Mouse (Mus musculus): ENCODE data around the gene Tecpr2.

DNA sequence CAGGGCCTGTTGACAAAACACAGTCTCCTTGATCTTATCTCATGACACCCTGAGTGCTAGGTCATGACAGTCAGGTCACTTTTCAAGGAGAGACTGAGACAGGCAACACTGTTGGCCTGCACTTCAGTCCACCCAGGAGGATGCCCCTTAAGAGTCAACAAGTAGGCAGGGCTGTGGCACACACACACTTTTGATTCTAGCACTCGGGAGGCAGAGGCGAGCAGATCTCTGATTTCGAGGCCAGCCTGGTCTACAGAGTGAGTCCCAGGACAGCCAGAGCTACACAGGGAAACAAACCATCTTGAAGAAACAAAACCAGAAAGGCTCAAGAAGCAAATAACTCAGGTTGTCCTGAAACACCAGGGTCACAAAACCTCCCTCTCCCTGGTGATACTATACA lies 100.3 kb downstream of the Tecpr2 start:
- no peak for TF ChIP-seq POLR2A (IDR thresholded peaks at IDR 0.05; ENCODE audit: borderline replicate concordance, extremely low read depth, insufficient read depth, insufficient read length, poor library complexity, severe bottlenecking)
- TF ChIP-seq CTCF (IDR thresholded peaks at IDR 0.05; ENCODE audit: borderline replicate concordance, extremely low read depth, insufficient read depth, insufficient read length) = no peak

Measured in brain, embryonic 14.5 days (tissue).